Mouse (Mus musculus) kidney, embryonic 14.5 days (tissue): ENCODE measurements at regions not wholly inside any gene's neighbourhood (a gene's known extent, or its start where the extent isn't known, plus 50 kb on each side); places are given as distances from the start of the nearest gene placed in this dataset.

ENCODE experiments used
- ATAC-seq: fragments of 200-750 bp; cut with Nextera tagmentation; 2 replicates; pipeline ENCODE4 v1.8.0; 2017; ENCODE audit warnings: moderate number of reproducible peaks, mild to moderate bottlenecking, moderate TSS enrichment, moderate library complexity; ENCODE audit not compliant: low FRiP score, low TSS enrichment
- H3K27ac ChIP-seq: fragments of 300-500 bp; sonication (generic); 2 replicates; pipeline ENCODE4 v1.5.1; 2014; ENCODE audit warnings: low read depth, mild to moderate bottlenecking, low read length, moderate library complexity, mixed read lengths
- H3K27me3 ChIP-seq: fragments of 300-500 bp; sonication (generic); 2 replicates; pipeline ENCODE4 v1.6.1; 2014; ENCODE audit warnings: mild to moderate bottlenecking, low read length; ENCODE audit not compliant: control insufficient read depth, insufficient read depth
- H3K36me3 ChIP-seq: fragments of 300-500 bp; sonication (generic); 2 replicates; pipeline ENCODE4 v1.6.1; 2014; ENCODE audit warnings: low read length, mixed read lengths; ENCODE audit not compliant: control insufficient read depth, insufficient read depth
- H3K4me1 ChIP-seq: fragments of 300-500 bp; sonication (generic); 2 replicates; pipeline ENCODE4 v1.6.1; 2014; ENCODE audit warnings: low read length, mixed read lengths; ENCODE audit not compliant: control insufficient read depth, insufficient read depth
- H3K4me2 ChIP-seq: fragments of 300-500 bp; sonication (generic); replicated peaks from 2 replicates; pipeline ENCODE4 v1.6.1; 2014; ENCODE audit warnings: low read depth, mild to moderate bottlenecking, low read length
- H3K4me3 ChIP-seq: fragments of 300-500 bp; sonication (generic); 2 replicates; pipeline ENCODE4 v1.5.1; 2014; ENCODE audit warnings: mild to moderate bottlenecking, low read length
- H3K9ac ChIP-seq: fragments of 300-500 bp; sonication (generic); 2 replicates; pipeline ENCODE4 v1.6.1; 2014; ENCODE audit warnings: low read depth, mild to moderate bottlenecking, low read length, moderate library complexity
- H3K9me3 ChIP-seq: fragments of 300-500 bp; sonication (generic); 2 replicates; pipeline ENCODE4 v1.6.1; 2016; ENCODE audit warnings: low read length; ENCODE audit not compliant: control insufficient read depth
- WGBS: fragments of 180-500 bp; shearing (Covaris S2); extraction: QIAGEN DNeasy Blood & Tissue Kit; methylation state at CpG from one replicate; pipeline ENCODE4 v1.1.7; 2014; 5-methylcytosine and 5-hydroxymethylcytosine counted together

- Histone ChIP-seq H3K4me1 (0 out of 2 replicates have a peak, but pooled peaks cover 7% of the 10 kb centered on the region), H3K27ac (no peak overlapping the region), H3K27me3 (no peaks in the 10 kb centered on the region), H3K4me3 (no peak overlapping the region), H3K36me3 (no peaks in the 10 kb centered on the region), H3K9me3 (no peaks in the 10 kb centered on the region), H3K4me2 (no peak overlapping the region), H3K9ac (no peak overlapping the region)
- ATAC-seq: no peak
- 64% methylated on average over 12 of the region's 12 CpGs for WGBS
Observed at GRCm38 (mm10) chr2:115095351-115095750, 440.6 kb upstream of the Dph6 start.

- no peaks in the 10 kb centered on the region for H3K27me3 ChIP-seq
- no peak overlapping the region for H3K9ac ChIP-seq
- no peak overlapping the region for H3K4me3 ChIP-seq
- WGBS: 82% methylated on average over 3 of the region's 3 CpGs
- ATAC-seq: no peak
- no peaks in the 10 kb centered on the region for H3K36me3 ChIP-seq
- H3K9me3 ChIP-seq: no peaks in the 10 kb centered on the region
- H3K4me2 ChIP-seq: no peak overlapping the region
- no peak overlapping the region for H3K27ac ChIP-seq
- H3K4me1 ChIP-seq: no peaks in the 10 kb centered on the region
Observed at GRCm38 (mm10) chr2:115101501-115101900, 446.7 kb upstream of the Dph6 start.

- 76% methylated on average over 9 of the region's 9 CpGs for WGBS
- Histone ChIP-seq H3K4me2 (no peak overlapping the region), H3K27me3 (no peaks in the 10 kb centered on the region), H3K9ac (no peak overlapping the region), H3K4me3 (no peak overlapping the region), H3K36me3 (no peaks in the 10 kb centered on the region), H3K27ac (no peak overlapping the region), H3K9me3 (no peaks in the 10 kb centered on the region), H3K4me1 (no peaks in the 10 kb centered on the region)
- no peak for ATAC-seq
Observed at GRCm38 (mm10) chr2:115119429-115120205, 461.9 kb upstream of the BC052040 start.

GRCm38 (mm10) chr2:115120206-115120503 lies 461.4 kb upstream of the BC052040 start:
- Histone ChIP-seq H3K36me3 (no peaks in the 10 kb centered on the region), H3K4me3 (no peak overlapping the region), H3K9me3 (no peaks in the 10 kb centered on the region), H3K4me2 (no peak overlapping the region), H3K9ac (no peak overlapping the region), H3K4me1 (no peaks in the 10 kb centered on the region), H3K27me3 (no peaks in the 10 kb centered on the region), H3K27ac (no peak overlapping the region)
- ATAC-seq: no peak
- 54% methylated on average over 3 of the region's 3 CpGs for WGBS

GRCm38 (mm10) chr2:115126625-115127369 lies 454.7 kb upstream of the BC052040 start:
- no peaks in the 10 kb centered on the region for H3K27me3 ChIP-seq
- 83% methylated on average over 6 of the region's 6 CpGs for WGBS
- ATAC-seq: no peak
- no peaks in the 10 kb centered on the region for H3K9me3 ChIP-seq
- H3K4me1 ChIP-seq: no peaks in the 10 kb centered on the region
- H3K4me3 ChIP-seq: no peak overlapping the region
- H3K9ac ChIP-seq: no peak overlapping the region
- H3K36me3 ChIP-seq: no peaks in the 10 kb centered on the region
- H3K27ac ChIP-seq: no peak overlapping the region
- no peak overlapping the region for H3K4me2 ChIP-seq

- ATAC-seq: no peak
- Histone ChIP-seq H3K27me3 (no peaks in the 10 kb centered on the region), H3K9me3 (no peaks in the 10 kb centered on the region), H3K36me3 (no peaks in the 10 kb centered on the region), H3K4me2 (no peak overlapping the region), H3K4me1 (no peaks in the 10 kb centered on the region), H3K4me3 (no peak overlapping the region), H3K27ac (no peak overlapping the region), H3K9ac (no peak overlapping the region)
- WGBS: 61% methylated on average over 2 of the region's 2 CpGs
Observed at GRCm38 (mm10) chr2:115131746-115132145, 449.8 kb upstream of the BC052040 start.

- H3K36me3 ChIP-seq: no peaks in the 10 kb centered on the region
- H3K27me3 ChIP-seq: no peaks in the 10 kb centered on the region
- H3K4me2 ChIP-seq: no peak overlapping the region
- WGBS: 21% methylated on average over 1 of the region's 1 CpGs
- H3K4me3 ChIP-seq: no peak overlapping the region
- H3K27ac ChIP-seq: no peak overlapping the region
- ATAC-seq: no peak
- H3K4me1 ChIP-seq: no peaks in the 10 kb centered on the region
- no peaks in the 10 kb centered on the region for H3K9me3 ChIP-seq
- no peak overlapping the region for H3K9ac ChIP-seq
Observed at GRCm38 (mm10) chr2:115132165-115132592, 449.3 kb upstream of the BC052040 start.

GRCm38 (mm10) chr2:115141416-115141815 lies 440.1 kb upstream of the BC052040 start:
- Histone ChIP-seq H3K27ac (no peak overlapping the region), H3K4me3 (no peak overlapping the region), H3K9me3 (no peaks in the 10 kb centered on the region), H3K4me2 (no peak overlapping the region), H3K27me3 (no peaks in the 10 kb centered on the region), H3K4me1 (no peaks in the 10 kb centered on the region), H3K9ac (no peak overlapping the region), H3K36me3 (no peaks in the 10 kb centered on the region)
- no peak for ATAC-seq

- Histone ChIP-seq H3K36me3 (no peaks in the 10 kb centered on the region), H3K4me1 (no peaks in the 10 kb centered on the region), H3K4me3 (no peak overlapping the region), H3K9me3 (no peaks in the 10 kb centered on the region), H3K27ac (no peak overlapping the region), H3K9ac (no peak overlapping the region), H3K27me3 (no peaks in the 10 kb centered on the region), H3K4me2 (no peak overlapping the region)
- 80% methylated on average over 5 of the region's 5 CpGs for WGBS
- no peak for ATAC-seq
Observed at GRCm38 (mm10) chr2:115172111-115172510, 409.4 kb upstream of the BC052040 start.
